Mouse (Mus musculus) ZHBTc4 (cell line): Measurements from ENCODE around the gene Rtel1.

ENCODE experiments used
- DNase-seq: peaks from one replicate; pipeline ENCODE4 v3.0.0-alpha.2; 2011; ENCODE audit warnings: low read depth, low spot score

Rtel1 gene

DNA sequence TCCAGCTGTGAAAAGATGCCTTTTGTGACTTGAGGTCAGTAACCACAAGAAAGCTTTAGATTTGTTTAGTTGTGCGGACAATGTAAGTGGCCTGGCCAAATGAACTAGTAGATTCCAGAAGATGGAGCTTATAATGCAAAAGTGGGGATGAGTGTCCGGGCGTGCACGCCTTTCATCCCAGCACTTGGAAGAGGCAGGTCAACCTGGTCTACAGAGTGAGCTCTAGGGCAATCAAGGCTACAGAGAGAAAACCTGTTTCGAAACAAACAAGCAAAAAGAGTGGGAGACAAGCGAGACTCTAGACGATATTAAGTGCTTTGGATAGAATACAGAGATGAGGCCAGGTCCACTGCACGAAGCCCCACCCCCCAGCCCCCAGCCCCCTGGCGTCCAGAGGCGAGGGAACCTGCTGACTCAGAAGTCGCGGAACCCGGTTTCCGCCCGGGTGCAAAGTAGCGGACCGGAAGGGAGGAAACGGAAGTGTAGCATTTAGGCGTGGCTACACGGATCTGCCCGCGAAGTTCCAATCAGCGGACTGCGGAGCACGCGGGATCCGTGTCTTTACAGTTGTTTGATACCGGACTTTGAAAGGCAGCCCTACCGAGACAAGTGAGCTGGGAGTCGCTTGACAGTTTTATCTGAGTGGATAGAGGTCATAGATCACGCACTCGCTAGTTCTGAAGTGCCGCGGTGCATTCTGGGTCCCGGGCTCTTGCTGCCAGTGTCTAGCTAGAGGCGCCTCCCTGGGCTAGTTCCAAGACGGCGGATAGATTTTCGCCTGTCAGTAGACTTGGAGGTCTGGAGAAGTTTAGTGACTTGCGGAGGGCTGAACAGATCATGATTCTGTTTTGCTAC is at the start of gene Rtel1:
Rtel1 (plus strand) TSS at position 492 of the 855 bp plus-strand sequence.
- DNase-seq, result peak; percentile 96

DNA sequence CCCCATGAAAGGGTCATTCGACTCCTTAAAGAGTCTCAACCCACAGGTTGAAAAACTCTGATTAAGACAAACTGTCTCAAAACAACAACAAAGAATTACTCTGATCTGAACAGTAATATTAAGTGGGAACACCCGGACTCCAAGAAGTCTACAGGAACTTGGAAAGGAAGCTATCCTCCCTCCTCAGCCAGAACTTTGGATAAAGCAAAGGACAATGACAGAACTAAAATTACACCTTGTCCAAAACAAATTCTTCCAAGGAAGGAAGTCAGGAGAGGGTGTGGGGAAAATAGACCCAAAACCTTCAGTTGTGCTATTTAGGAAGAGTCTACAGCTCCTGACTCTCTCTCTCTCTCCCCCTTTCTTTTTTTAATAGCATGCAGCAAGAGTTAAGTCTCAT is 47.4 kb upstream of the Rtel1 start:
- DNase-seq, result no peak

DNA sequence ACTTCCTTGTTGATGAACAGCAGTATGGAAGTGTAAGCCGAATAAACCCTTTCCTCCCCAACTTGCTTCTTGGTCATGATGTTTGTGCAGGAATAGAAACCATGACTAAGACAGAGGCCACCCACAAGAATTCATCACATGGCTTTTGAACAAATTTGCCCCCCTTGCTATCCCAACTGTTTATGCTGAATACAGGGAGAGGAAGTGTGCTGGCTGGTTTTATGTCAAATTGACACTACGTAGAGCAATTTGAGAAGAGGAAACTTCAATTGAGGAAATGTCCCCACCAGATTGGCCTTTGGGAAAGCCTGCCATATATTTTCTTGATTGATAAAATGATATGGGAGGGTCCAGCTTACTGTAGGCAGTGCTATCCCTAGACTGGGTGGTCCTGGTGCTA is 45.7 kb upstream of the Rtel1 start:
- DNase-seq, result no peak

DNA sequence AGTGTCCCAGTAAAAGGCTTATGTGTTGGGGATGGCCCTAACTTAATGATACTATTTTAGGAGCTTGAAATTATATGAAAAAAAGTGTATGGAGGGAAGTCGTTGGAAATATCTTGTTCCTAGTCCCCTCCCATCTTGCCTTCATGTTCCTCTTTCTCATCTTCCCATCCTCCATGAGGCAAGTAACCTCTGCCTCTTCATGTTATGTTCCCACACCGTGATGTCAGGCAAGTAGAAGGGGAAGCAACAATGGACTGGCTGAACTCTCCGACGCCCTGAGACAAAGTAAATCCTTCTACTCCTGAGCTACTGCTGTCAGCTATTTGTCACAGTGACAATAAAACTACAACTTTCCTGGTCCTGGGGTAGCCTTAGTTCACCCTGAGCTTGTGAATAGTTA is 44.9 kb upstream of the Rtel1 start:
- DNase-seq, result no peak

DNA sequence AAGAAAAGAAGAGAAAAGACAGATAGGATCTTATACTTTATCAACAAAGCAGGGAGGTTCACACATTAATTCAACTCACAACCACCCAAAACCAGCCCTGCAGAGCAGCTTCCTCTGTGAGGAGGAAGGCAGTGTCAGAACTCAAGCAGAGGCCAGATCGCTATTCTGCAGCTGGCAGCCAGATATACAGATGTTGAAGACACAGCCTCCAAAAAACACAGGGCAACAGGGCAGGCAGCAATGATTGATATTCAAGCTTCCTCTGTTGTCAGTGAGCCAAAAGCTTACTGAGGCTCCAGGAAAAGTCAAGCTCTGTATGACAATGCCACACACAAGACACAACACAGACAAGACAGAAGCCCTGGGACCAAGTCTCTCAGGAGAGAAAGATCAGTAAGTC is 42.8 kb upstream of the Rtel1 start:
- no peak for DNase-seq

DNA sequence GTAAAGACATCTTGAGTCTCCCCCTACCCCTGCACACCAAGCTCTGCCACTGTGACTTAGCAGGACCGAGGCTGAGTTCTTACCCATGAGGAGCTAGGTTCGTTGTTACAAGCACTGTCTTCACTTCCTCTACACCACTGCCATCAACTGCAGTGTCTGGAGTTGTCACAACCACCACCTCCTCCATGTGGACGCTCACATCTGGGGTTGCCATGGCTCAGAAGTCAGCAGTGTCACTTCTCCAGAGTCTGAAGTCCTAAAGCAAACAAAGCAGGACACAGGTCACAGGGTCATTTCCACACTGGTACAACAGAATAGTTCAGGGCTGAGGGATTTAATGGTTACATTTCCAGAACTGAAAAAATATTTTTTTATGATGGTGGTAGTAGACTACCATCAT is 41.7 kb upstream of the Rtel1 start:
- DNase-seq, result no peak

DNA sequence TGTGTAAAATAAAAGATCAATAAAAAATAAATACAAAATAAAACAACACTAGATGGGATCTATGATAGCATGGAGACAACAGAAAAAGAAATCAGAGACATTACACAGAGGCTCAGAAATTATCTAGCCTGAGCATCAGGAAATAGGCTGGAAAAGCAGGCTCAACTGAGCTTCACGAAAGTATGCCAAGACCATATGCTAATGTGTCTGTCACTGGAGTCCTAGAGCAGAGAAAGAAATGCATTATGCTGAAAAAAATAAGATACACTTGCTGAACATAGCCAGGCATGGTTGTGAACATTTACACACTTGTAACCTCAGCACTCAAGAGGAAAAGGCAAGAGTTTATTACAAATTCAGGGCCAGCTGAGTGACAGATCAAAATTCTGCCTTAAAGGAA is 39.6 kb upstream of the Rtel1 start:
- no peak for DNase-seq

DNA sequence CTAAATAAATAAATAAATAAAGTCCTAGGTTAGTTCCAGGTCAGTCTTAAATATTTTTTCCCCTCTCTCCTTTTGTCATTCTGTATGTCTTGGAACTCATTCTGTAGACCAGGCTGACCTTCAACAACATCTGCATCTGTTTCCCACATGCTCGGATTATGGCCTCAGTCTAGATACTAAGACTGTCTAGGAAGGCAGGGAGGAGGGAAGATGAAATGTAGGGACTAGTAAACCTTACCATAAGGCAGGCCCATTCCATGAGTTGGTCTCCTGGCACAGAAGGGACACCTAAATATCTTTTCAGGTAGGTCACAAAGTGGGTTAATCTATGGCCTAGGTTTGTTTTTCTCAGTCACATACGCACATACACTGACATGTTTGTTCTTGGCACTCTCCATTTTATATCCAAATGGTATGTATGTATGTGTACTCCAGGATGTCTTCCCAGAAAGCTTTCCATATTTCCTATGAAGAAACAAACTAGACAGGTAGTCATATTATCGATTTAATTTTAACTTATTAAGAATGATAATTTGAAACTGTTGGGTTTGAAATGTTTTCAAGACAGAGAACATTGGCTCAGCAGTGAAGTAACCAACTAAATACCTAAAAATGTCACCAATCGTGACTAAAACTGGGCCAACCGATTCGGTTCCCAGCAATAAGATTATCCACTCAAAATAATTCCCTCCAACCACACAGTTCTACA is 32.8 kb upstream of the Rtel1 start:
- DNase-seq, result no peak

DNA sequence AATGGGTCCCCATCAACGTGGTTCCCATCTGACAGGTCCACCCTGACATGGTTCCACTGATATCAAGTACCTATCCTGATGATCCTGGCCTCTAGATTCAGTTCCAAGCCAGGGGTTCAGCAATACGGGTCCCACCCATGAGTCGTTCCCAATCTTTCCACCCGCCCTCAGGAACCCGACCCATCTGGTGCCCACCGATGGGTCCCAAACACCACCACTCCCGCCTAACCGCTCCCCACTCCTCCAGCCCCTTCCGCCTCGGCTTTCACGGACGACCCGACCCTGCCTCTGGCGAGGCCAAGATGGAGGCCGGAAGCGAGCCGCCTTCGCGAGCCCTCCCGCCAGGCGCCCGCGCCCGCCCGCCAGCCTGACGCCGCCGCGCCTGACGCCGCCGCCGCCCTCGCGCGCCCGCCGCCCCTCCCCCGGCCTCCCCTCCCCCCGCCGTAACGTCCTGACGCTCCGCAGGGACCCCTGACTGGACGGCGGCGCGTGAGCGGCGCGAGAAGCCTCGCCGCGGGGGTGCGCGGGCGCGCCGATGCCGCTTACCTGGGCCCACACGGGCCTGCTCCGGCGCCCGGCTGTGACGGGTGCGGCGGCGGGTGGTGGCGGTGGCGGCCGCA is 32.1 kb upstream of the Rtel1 start:
- DNase-seq, result peak; percentile 88

DNA sequence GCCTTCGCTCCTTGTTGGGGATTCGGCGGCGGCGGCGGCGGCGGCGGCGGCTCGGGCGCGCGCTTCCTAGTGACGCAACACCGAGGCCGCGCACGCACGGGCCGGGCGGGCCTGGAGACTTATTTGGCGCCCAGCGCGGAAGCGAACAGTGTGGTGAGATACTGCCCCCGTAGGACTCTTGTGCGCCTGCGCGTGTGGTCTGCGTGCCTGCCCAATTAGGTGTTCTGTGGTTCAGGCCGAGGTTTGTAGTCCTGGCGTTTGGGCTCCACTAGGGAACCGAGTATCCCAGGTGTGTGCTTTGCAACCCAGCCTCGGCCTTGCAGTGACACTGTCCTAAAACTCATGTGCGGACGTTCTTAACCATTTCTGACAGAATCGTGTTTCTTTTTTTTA is 31.6 kb upstream of the Rtel1 start, which contains the start of gene Gmeb2:
Gmeb2 (minus strand) TSS at position 78 of the 393 bp plus-strand sequence.
- peak; percentile 99 for DNase-seq

DNA sequence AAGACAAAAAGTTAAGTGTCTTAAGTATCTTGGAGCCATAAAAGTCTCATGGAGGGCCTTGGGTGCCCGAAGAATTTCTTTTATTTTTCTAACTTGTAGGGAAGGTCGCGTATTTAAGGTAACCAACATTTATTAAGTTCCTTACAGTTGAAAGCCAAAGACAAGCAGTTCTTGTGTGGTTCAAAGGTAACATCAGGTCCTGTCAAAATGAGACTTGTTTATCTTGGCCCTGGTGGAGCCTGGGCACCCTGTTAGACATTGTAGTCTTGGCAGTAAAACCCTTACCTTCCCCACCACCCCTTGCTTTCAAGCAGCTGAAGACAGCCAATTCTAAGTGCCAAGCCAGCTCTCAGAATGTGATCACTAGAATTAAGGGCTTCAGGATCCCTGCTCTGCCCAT is 30.8 kb upstream of the Rtel1 start:
- no peak for DNase-seq

DNA sequence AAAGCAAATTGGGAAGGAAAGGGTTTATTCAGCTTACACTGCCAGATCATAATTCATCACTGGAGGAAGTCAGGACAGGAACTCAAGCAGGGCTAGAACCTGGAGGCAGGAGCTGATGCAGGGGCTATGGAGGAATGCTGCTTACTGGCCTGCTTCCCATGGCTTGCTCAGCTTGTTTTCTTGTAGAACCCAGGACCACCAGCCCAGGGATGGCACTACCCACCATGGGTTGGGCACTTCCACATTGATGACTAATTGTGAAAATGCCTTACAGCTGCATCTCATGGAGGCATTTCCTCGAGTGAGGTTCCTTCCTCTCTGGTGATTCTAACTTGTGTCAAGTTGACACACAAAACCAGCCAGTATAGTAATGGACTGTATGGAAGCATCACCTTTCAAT is 28.6 kb upstream of the Rtel1 start:
- DNase-seq, result no peak

DNA sequence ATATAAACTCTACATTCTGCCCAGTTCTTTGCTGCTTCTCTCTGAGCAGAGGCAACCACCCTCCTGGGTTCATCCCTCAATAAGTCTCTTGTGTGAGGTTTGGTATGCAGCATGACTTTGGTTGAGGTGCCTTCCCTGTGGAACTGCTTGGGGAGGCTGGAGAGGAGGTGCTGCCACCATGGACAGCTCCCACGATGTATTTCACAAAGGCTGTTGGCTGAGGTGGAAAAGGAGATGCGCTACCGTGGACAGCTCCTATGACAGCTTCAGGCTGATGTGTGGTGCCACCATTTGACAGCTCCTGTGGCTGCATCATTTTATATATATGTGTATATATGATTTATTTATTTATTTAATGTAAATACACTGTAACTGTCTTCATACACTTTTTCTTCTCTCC is 17.5 kb upstream of the Rtel1 start:
- DNase-seq, result peak; percentile 91

DNA sequence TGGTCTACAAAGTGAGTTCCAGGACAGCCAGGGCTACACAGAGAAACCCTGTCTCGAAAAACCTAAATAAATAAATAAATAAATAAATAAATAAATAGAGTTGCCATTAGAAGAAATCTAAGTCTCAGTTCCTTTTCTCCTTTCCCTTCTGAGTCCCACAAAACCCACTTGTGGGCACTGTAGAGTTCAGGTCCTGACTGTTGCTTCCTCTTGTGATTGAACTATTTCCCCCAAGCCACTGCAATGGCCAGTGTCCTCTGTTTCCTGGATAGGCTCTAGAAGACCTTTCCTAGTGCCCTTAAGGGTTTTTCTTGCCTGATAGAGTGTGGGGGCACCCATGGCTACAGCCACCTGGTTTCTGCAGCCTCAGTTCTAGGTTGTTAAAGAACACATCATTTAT is 14.6 kb upstream of the Rtel1 start:
- no peak for DNase-seq

DNA sequence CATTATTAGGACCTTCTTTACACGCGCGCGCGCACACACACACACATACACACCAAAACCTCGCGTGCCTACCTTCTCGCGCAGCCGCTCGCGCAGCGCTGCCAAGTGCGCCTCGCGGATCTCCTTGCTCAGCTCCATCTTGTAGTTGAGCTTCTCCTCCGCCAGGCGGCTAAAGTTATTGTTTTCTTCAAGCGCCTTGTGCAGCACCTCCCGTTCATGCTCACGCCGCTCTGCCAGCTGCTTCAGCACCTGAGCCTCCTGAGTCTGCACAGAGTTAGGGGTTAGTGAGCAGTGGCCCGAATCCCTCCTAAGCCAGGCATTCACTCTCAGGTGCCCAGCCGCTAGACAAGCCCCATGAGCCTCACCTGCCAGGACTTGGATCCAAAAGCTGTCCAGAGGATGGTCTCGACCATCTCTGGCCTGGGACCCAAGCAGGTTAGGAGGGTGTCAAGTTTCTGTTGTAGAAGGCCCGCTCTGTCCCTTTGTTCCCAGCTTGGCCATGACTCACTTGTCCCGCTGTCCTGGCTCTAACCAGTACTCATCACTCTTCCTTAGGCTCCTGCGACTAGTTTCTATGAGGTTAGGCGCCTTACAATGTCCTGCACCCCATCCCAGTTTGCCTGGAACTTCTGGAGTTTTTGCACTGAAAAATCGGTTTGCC is 12.3 kb upstream of the Rtel1 start:
- peak; percentile 94 for DNase-seq

DNA sequence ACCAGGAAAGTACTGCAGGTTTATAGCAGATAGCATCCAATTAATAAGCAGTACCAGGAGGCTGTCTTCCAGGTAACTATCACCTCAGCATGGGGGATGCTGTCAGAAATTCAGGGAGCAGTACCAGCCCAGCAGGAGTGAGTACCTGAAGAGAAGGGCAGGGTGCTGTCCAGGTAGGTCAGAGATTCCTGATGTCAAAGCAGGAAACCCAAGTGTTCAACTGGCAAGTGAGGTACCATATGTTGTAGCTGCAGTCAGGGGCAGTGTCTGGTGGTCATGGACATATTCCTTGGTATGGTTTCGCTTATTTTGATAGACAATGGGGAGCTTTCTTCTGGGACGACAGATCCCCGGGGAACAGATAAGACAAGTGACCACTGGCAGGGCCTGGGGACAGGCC is 7.1 kb upstream of the Rtel1 start:
- DNase-seq, result no peak

DNA sequence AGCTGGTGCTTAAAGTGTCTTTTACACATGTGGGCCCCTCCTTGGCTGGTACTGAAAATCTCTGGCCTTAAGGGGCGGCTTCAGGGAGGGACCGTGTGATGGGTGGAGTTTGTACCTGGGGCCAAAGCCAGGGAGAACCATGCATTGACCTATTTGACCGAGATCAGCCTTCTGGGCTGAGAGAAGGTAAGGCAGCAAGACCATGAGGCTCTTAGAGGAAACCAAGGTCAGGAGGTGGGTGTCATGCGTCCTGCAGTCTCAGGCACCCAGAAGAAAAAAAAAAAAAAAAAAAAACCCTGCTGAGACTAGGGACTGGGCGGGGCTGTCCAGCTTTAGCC is 6.6 kb upstream of the Rtel1 start:
- peak; percentile 45 for DNase-seq

DNA sequence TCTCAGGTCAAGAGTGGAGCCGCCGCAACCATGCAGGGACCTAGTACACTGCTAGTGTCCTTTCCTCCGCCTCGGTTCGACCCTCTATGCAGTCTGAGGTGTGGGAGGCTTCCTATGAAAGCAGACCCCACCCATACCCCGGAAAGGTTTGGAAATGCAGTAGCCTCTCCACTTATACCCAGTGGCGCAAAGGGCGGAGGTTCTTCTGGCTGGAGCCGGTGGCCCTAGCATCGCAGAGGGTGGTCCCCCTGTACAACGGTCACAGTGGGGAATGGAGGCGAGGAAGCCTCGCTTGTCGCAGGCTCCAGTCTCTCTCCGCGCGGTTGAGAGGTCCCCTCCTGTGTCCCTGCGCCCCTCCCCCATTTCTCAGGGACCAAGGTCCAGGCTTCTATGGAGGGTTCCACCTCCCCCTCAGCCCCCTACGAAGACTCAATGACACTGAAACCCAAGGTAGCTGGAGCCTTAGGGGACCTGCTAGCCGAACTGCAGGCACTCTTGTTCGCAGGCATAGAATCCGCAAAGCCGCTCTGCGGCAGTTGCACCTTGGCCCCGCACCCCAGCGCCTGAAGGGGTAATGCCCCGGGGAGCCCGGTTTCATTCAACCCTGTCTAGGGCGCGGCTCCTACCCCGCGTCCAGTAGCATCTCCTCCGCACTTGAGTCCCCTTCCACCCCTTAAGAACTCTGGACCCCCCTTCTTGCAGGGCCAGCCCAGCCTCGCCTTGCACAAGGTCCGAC is 6.0 kb upstream of the Rtel1 start:
- DNase-seq, result peak; percentile 67

DNA sequence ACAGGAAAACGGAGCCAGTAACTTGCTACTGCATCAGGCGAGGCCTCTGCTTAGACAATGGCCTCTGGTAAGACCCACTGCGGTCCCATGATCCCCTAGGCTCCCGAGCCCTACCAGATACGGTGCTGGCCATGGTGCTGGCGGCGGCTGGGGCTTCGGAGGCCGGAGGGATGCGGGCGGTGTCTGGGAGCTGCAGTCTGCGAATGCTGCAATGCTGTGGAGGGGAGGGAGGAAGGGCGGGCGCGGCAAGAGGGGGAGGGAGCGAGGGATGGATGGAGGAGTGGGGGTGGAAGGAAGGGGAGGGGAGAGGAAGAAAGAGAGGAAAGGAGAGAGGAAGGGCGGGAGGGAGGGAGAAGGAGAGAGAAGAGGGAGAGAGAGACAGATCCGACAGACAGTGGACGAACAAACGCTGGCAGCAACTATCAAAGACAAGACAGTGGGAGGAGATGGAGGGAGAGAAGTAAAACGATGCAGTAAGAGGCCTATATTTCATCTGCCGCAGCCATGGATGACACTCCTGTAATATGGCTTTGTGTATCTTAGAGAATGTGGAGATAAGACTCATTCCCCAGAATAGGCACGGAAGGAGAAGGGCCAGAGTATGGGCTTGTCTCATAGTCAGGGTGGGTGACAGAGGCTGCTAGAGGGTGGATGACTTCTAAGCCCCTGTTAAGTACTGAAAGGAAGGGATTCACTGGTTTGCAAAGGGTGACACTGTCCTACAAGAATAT is 5.3 kb upstream of the Rtel1 start, which contains the start of gene Stmn3:
Stmn3 (minus strand) TSS at position 421 of the 731 bp plus-strand sequence.
- peak; percentile 92 for DNase-seq

DNA sequence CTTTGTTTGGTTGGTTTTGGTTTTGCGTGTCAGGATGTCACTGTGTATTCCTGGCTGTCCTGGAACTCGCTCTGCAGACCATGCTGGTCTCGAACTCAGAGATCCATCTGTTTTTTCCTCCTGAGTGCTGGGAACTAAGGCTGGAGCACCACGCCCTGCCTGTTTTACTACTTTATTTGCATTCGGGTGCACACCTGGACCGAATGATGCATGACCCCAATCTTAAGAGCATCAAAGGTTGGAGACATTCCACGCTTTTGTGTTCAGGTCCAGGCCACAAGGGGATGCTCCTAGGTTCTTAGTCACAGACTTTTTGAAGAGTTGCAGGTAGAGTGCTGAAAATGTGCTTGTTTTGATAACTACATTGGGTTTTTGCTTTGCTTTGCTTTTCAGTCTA is 562 bp downstream of the Rtel1 start:
- no peak for DNase-seq

DNA sequence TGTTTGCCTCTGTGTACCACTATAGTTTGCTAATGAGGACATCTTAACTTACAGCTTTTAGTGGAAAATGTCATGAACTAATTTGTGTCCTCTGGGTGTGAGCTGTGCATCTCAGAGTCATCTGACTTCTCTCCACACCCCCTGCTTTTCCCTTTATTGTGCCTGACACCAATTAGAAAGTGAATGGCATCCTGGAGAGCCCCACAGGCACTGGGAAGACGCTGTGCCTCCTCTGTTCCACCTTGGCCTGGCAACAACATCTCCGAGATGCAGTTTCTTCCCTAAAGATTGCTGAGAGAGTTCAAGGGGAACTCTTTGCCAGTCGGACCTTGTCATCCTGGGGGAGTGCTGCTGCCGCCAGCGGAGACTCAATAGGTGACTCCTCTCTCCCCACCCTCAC is 2.6 kb downstream of the Rtel1 start:
- peak; percentile 55 for DNase-seq
